Mouse (Mus musculus): ENCODE results near the gene Omt2b. TPM values are rescaled to one million over a fixed set of nuclear protein-coding genes. Genes with fewer than 3 reads are reported as not detected.
"Not testable (repeated sequence)": the region's sequence is repeated elsewhere in the genome, so short reads cannot be mapped to it uniquely, and the experiment has no call there.

The Omt2b gene
- total RNA-seq (2021): not detected in 2 replicates
- long read RNA-seq, experiment 1: 0 reads
- long read RNA-seq, experiment 2: 0 reads

DNA sequence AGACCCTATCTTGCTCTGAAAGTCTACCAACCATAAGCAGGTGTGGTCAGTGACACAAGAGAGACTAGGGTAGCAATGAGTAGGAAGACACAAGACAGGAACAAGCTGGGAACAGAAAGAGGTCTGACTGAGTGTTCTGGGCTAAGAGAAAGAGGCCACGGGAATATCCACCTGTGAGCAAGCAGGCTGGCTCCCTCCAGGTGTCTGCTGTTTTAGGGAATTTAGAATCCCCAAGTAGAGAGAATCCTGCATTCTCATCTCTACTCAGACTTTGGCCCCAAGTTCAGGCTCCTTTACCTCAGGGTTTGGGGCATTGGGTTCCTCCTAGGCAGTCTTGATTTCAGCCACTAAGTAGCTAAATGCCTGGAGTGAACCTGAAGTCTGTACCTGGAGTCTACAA lies at the start of gene Omt2b:
Gene Omt2b (plus strand): TSS at position 301 of the 400 bp plus-strand sequence.
- not testable (repeated sequence) for DNase-seq

DNA sequence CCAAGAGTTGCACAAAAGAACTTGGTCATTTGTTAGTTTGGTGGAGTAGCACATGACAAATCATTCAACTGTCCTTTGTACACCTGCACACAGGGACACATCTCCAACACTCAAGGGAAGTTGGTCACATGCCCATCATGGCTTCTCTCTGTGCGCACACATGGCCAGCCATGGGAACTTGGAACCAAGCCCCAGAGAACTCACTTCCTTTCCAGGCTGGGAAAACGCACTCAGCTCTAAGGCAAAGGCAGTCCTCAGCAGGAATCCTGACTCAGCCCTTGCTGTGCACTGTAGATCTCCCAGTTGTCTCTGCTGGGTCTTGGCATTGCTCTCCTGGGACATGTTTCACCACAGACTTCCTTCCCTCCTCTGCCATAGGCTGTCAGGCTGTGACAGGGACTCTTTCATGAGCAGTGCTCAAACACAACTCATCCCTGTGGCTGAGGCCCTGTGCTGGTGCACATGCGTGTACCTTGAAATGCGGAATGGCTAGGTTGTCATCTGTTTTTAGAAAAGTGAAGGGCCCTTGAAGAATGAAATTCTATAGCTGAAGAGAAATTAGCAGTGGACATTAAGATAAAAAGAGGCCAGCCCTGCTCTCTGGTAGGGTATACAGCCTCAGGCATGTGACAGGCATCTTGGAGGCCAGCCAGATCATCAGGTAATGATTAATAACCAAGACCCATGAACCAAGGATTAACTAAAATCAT lies 45.2 kb upstream of the Omt2b start:
- peak; percentile 21 for DNase-seq

DNA sequence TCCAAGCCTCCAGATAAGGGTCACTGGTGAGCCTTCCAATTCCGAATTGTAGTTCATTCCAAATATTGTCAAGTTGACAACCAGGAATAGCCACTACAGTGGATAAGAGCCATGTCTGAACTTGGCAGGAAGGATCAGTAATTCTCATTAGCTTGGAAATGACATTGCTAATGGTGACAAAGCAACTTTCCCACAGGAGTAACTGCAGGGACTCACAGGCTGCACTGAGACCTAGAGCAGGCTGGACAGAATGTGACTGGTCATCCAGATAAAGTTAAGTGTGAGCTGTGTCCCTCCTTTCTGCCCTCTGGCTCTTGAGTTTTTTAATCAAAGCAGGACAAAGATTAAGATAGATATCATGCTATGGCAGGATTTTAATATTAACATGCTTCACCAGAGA lies 38.3 kb upstream of the Omt2b start:
- not testable (repeated sequence) for DNase-seq

DNA sequence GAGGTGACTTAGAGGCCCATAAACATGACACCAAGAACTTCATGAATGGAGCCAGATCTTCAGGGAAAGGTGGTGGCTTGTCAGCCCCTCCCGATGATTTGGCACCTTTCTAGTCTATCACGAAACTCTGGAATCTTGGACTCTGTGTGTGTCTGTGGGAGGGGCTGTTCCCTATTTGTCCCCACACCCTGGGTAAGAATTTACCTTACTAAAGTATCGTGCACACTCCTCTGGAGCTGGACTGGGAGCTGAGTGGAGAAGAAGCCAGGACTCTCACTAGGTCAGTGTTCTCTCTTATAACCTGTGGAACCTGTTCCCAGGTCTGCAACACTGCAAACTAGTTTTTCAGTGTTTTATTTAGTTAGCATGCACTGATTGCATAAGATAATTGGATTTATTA lies 37.7 kb upstream of the Omt2b start, which contains the start of gene Gm10639:
Gene Gm10639 (plus strand): TSS at position 201 of the 400 bp plus-strand sequence.
- not testable (repeated sequence) for DNase-seq

DNA sequence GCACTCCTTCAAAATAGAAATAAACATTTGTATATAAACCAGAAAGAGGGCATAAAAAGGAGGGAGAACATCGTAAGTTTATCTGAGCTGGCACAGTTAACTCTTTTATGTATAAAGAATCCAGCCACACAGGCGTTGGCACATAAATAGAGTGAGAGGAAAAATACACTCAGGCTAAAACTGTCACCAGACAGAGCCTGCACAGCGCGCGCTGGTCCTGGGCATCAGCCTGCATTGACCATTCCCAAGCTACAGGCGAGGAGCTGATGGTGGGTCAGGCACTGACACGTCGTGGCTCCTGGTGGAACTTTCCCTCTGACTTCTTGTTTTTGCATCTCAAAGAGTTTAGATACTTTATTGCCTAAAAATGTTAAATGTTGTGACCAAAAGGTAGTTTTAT lies 34.9 kb upstream of the Omt2b start:
- not testable (repeated sequence) for DNase-seq

DNA sequence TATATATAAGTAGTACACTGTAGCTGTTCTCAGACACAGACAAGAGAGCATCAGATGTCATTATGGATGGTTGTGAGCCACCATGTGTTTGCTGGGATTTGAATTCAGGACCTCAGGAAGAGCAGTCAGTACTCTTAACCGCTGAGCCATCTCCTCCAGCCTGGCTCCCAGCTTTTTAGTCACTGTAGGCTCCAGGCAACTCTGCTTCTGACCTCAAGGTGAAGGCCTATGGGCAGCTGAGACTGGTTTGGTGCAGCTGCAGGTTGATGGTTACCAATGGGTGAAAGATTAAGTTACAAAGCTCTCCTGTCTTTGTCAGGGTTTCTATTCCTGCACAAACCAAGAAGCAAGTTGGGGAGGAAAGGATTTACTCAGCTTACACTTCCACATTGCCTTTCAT lies 33.7 kb upstream of the Omt2b start:
- DNase-seq: not testable (repeated sequence)

DNA sequence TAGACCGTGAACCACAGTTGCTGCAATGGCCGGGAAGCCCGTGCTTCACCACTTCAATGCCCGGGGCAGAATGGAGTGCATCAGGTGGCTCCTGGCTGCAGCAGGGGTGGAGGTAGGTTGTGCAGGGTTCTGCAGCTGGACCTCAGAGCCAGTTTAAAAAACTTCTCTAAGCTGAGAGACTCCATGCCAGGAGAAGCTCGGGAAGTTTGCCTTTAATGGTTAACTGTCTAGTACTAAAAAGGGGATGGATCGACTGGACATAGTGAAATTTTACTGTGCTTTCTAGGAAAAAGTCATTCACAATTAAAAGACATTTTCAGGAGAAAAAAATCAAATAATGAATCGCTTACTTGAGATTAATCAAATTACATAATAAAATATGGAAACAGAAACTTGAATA lies 32.6 kb upstream of the Omt2b start:
- DNase-seq: not testable (repeated sequence)

DNA sequence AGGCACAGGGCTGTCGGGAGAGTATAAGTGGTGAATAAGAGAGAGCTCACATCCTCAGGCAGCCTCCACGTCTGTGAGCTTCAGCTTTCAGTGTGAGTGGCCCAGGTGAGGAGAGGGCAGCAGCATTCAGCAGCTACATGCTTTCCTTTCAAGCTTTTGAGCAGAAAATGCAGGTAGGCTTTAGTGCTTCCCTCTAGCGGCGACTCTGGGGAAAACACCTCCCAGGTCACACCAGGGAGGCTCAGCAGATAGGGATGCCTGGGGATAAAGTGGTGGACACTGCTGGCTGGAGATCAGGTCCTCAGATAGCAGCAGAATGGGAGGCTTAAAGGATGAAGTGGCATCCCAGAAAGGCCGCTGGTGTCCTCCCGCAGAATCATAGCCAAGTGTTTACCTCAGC lies 31.3 kb upstream of the Omt2b start:
- DNase-seq: peak; percentile 50

DNA sequence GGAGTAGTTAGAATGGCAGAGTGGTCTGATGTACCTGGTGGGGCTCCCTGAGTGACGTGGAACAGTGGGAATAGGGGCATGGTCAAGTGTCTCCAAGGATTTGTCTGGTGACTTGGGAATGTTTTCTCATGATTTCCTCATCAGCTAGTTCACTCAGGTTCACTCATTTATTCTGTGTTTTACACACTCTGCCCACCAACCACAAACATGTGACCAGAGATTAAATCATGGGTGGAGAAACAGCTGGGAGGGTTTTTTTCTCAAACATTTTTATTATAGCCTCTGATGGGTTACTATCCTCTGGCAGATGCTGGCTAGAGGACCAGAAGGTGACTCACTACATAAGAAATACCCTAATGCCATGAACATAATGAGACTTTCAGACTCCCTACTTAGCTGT lies 29.2 kb upstream of the Omt2b start:
- DNase-seq: no peak

DNA sequence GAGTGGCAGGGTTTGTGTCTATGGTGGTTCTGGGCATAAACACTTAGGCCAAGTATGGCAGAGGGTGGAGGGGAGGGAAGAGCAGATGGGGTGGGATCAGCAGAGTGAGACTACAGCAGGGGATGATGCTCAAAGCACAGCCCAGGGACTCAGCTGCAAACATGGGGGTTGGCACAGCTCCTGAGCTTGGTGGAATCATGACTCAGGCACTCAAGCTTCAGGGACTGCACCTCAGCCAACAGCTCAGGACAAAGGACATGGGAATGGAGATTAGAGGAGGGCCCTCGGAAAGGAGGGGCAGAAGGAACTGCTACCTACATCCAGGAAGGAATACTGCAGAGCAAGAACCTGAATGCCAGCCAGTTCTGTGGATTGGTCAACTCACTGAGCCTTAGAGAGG lies 28.2 kb upstream of the Omt2b start:
- DNase-seq: not testable (repeated sequence)

DNA sequence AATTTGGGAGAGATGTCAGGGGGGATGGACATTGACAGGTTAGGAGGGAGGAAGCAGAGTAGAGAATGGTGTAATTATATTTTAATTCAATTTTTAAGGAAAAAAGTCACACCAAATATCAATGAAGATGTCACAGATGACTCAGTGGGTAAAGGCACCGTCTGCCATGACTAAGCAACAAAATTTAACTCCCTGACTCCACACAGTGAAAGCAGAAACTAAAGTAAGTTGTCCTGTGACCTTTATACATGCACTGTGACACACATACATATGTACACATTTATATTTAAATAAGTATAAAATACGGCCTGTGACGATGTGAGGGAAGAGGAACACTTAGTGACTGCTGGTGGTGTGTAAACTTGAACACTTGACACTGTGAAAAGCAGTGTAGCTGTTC lies 19.3 kb upstream of the Omt2b start:
- DNase-seq: not testable (repeated sequence)

DNA sequence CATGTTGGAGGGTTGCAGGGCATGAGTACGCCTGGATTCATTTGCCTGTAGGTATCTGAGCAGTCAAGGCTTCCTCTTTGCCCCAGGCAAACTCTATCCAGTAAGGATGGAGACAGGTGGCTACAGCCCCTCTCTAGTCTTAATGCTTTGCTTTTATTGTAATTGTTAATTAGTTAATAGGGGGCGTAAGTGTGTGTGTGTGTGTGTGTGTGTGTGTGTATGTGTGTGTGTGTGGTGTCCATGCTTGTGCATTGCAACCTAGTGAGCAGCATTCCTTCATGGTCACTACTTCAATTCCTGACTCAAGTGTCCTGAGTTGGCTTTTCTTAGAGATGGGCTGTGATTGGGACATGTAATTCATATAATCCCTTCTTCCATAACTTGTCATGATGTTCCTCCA lies 12.7 kb upstream of the Omt2b start, which contains the start of gene Omt2a:
Gene Omt2a (minus strand): TSS at position 101 of the 400 bp plus-strand sequence.
- no peak for DNase-seq

DNA sequence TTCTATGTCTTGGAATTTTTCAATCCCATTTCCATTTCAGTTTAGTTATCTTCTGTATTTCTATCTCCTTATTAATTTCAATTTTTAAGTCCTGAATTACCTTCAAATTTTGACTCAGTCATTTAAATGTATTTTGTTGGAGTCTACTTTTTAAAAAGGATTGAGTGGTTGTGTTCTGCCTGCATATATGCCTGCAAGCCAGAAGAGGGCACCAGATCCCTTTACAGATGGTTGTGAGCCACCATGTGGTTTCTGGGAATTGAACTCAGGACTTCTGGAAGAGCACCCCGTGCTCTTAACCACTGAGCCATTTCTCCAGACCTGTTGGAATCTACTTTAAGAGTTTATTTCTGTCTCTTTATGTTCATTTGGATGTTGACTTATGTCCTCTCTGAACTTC lies 7.9 kb upstream of the Omt2b start:
- peak; percentile 14 for DNase-seq

DNA sequence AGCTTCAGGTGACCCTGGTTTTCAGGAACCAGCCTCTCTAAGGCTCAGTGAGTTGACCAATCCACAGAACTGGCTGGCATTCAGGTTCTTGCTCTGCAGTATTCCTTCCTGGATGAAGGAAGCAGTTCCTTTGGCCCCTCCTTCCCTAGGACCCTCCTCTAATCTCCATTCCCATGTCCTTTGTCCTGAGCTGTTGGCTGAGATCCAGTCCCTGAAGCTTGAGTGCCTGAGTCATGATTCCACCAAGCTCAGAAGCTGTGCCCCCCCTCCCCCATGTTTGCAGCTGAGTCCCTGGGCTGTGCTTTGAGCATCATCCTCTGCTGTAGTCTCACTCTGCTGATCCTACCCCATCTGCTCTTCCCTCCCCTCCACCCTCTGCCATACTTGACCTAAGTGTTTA lies 9.7 kb downstream of the Omt2b start:
- not testable (repeated sequence) for DNase-seq

DNA sequence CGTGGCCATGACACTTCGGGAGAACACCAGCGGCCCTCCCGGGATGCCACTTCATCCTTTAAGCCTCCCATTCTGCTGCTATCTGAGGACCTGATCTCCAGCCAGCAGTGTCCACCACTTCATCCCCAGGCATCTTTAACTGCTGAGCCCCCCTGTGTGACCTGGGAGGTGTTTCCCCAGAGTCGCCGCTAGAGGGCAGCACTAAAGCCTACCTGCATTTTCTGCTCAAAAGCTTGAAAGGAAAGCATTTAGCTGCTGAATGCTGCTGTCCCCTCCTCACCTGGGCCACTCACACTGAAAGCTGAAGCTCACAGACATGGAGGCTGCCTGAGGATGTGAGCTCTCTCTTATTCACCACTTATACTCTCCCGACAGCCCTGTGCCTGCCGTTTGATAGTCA lies 12.9 kb downstream of the Omt2b start:
- DNase-seq: peak; percentile 57

DNA sequence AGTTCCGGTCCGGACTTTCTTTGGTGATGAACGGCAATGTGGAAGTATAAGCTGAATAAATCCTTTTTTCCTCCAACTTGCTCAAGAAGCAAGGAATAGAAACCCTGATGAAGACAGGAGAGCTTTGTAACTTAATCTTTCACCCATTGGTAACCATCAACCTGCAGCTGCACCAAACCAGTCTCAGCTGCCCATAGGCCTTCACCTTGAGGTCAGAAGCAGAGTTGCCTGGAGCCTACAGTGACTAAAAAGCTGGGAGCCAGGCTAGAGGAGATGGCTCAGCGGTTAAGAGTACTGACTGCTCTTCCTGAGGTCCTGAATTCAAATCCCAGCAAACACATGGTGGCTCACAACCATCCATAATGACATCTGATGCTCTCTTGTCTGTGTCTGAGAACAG lies 15.1 kb downstream of the Omt2b start:
- not testable (repeated sequence) for DNase-seq

DNA sequence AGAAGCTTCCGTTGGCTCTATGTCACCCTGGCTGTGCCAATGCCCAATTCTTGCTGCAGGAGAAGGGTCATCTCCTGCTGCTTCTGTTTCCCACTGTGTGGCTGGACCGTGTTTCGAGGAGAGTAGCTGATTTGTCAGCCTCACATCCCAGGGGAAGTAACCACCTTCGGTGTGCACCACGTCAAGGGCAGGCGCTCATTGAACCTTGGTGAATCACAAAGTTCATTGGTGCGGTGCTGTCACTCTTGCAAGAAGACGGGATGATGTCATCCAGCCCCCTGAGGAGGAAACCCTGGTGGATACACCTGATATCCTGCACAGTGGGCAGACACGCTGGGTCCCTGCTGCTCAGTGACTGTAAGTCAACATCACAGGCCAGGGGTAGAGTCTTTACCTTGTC lies 15.7 kb downstream of the Omt2b start:
- not testable (repeated sequence) for DNase-seq

DNA sequence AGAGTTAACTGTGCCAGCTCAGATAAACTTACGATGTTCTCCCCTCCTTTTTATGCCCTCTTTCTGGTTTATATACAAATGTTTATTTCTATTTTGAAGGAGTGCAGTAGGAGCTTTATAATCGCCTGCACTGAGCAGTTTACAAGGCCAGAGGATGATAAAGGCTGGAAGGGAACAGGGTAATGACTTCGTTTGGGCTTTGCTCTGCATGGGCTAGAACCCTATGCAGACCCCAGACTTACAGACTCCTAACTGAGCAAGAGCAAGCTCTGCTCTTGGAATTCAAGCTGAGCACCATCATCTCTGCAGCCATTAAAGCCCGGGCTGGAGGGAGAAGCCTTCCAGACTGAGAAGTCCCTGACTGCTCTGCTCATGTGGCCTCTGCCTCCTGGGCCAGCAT lies 17.8 kb downstream of the Omt2b start:
- not testable (repeated sequence) for DNase-seq

DNA sequence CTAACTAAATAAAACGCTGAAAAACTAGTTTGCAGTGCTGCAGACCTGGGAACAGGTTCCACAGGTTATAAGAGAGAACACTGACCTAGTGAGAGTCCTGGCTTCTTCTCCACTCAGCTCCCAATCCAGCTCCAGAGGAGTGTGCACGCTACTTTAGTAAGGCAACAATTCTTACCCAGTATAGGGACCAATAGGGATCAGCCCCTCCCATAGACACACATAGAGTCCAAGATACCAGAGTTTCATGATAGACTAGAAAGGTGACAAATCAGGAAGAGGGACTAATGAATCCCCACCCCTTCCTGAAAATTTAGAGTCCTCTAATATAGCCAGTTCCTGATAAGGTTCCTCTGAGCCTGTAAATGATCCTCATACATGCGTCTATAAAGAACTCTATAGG lies 19.6 kb downstream of the Omt2b start:
- no peak for DNase-seq

DNA sequence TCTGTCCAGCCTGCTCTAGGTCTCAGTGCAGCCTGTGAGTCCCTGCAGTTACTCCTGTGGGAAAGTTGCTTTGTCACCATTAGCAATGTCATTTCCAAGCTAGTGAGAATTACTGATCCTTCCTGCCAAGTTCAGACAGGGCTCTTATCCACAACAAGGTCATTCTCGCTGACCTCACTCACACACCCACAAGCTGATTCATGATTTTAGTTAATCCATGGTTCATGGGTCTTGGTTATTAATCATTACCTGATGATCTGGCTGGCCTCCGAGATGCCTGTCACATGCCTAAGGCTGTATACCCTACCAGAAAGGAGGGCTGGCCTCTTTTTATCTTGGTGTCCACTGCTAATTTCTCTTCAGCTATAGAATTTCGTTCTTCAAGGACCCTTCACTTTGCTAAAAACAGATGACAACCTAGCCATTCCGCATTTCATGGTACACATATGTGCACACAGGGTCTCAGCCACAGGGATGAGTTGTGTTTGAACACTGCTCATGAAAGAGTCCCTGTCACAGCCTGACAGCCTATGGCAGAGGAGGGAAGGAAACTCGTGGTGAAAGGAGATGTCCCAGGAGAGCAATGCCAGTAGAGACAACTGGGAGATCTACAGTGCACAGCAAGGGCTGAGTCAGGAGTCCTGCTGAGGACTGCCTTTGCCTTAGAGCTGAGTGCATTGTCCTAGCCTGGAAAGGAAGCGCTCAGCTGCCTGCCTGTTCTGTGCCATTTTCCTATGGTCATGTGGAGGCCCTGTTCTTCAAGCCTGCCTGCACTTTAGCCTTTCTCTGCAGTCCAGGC lies 21.0 kb downstream of the Omt2b start:
- peak; percentile 52 for DNase-seq

DNA sequence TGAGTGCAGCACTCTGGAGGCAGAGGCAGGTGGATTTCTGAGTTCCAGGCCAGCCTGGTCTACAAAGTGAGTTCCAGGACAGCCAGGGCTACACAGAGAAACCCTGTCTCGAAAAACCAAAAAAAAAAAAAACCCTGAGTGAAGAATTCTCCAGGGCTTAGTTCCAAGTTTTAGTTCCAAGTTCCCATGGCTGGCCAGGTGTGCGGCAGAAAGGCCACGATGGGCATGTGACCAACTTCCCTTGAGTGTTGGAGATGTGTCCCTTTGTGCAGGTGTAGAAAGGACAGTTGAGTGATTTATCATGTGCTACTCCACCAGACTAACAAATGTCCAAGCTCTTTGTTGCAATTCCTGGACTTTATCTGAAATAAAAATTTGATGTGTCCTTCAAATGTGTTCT lies 21.8 kb downstream of the Omt2b start:
- not testable (repeated sequence) for DNase-seq

DNA sequence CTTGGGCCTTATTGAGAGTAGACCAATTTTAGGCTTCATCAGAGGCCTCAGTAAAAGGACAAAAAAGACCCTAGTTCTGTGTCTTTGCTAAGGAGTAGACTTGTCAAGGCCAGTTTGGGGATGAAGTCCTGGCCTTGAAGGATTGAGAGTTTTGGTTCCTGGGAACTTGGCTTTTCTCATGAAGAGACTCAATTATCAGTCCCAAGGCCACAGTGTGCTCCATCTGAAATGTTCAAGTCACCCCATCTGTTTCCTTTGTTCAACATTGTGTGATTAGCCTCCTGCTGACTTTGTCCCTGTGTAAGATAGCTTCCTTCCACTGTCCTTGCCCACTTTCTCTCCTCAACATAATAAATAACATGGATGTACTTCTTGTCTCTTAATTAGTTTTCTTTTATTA lies 22.6 kb downstream of the Omt2b start:
- not testable (repeated sequence) for DNase-seq

DNA sequence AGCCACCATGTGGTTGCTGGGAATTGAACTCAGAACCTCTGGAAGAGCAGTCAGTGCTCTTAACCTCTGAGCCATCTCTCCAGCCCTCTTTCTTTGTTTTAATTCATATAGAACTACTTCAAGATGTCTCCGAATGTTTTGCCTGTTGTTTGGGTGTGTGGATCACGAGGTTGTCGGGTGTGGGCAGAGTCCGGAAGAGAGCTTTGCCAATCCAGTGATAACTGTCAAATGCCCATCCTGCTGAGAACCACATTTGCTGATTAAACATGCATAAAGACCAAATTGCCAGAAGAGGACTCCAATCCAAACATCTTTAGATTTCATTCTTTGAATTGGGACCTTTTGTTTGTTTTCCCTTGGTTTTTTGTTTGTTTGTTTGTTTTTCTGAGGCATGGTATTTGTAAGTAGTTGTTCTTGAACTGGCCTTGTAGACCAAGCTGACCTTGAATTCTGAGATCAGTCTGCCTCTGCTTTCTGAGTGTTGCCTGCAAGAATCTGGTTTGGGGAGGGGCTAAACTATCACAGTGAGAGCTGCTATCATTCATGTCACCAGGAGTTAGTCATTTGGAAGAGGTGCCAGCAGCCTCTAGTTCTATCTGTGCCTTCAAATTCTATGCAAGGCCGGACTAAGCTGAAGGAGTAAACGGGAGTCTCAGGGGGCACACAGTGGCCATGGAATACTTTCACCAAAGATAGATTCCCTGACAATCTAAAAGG lies 24.3 kb downstream of the Omt2b start:
- peak; percentile 24 for DNase-seq

Measured in adrenal gland, postnatal 14 days (tissue).